14 mouse cellular contexts compared by ENCODE assay signal in genomic region chr10:62194043-62194442, GRCm38 (mm10). TPM values are rescaled to one million over a fixed set of nuclear protein-coding genes. Genes with fewer than 3 reads are reported as not detected.
DNase-seq lines count a peak whose midpoint lies in the region; ATAC-seq and TF ChIP-seq lines count a peak whose summit lies in the region.
"Had no signal": no experiment of that assay in that cellular context is flagged by ENCODE, and none has a peak within 500 bp of the region (broad histone marks: within the 10 kb centered on the region; RNA-seq: fewer than 3 reads in every experiment).

No protein-coding gene starts in this region.

- H3K27me3 ChIP-seq in hindbrain, embryonic 14.5 days (ENCODE audit: control insufficient read depth, insufficient read depth, low read length) = no peaks in the 10 kb centered on the region
- no peaks in the 10 kb centered on the region for H3K27me3 ChIP-seq in hindbrain, embryonic 11.5 days (ENCODE audit: control insufficient read depth, insufficient read depth, low read length)
- no peaks in the 10 kb centered on the region for H3K27me3 ChIP-seq in midbrain, embryonic 15.5 days (replicated peaks)
- H3K27me3 ChIP-seq in intestine, postnatal 0 days (replicated peaks; ENCODE audit: control insufficient read depth, insufficient read depth, low read length) = no peaks in the 10 kb centered on the region
- H3K27me3 ChIP-seq: embryonic facial prominence, embryonic 15.5 days; limb, embryonic 13.5 days had no signal

- no peaks in the 10 kb centered on the region for H3K36me3 ChIP-seq in hindbrain, embryonic 14.5 days (replicated peaks; ENCODE audit: control insufficient read depth, insufficient read depth)
- H3K36me3 ChIP-seq in hindbrain, embryonic 11.5 days (ENCODE audit: control insufficient read depth, insufficient read depth, low read length) = no peaks in the 10 kb centered on the region
- no peaks in the 10 kb centered on the region for H3K36me3 ChIP-seq in midbrain, embryonic 15.5 days (replicated peaks)
- peaks cover 20% of the 10 kb centered on the region for H3K36me3 ChIP-seq in intestine, postnatal 0 days (ENCODE audit: control insufficient read depth, insufficient read depth)
- H3K36me3 ChIP-seq: embryonic facial prominence, embryonic 15.5 days; limb, embryonic 13.5 days had no signal

- no peak for TF ChIP-seq POLR2A in brain, embryonic 14.5 days (IDR thresholded peaks at IDR 0.05; ENCODE audit: borderline replicate concordance, extremely low read depth, insufficient read depth, insufficient read length, poor library complexity, severe bottlenecking)

- 77% methylated on average over 6 of the region's 6 CpGs for WGBS in hindbrain, embryonic 14.5 days
- WGBS in hindbrain, embryonic 11.5 days = 87% methylated on average over 6 of the region's 6 CpGs
- 77% methylated on average over 6 of the region's 6 CpGs for WGBS in midbrain, embryonic 15.5 days
- WGBS in intestine, postnatal 0 days = 76% methylated on average over 6 of the region's 6 CpGs

- no peak for DNase-seq in hindbrain, embryonic 14.5 days (ENCODE audit: low spot score)
- DNase-seq in hindbrain, embryonic 11.5 days (ENCODE audit: low spot score) = no peak
- DNase-seq in brain, adult 2 months (ENCODE audit: low read depth, low spot score) = peak; percentile 37
- DNase-seq in brain, embryonic 14.5 days (ENCODE audit: low read depth) = peak; percentile 61
- no peak for DNase-seq in ovary, adult 18-20 months (ENCODE audit: low spot score)
- no peak for DNase-seq in lung, adult 18-20 months
- DNase-seq: kidney, postnatal 36 days; lung, postnatal 4 days; thymus, postnatal 25 days had no signal

- H3K4me2 ChIP-seq in hindbrain, embryonic 14.5 days (replicated peaks) = no peak overlapping the region
- H3K4me2 ChIP-seq in hindbrain, embryonic 11.5 days (replicated peaks; ENCODE audit: low read depth, low read length) = no peak overlapping the region
- no peak overlapping the region for H3K4me2 ChIP-seq in midbrain, embryonic 15.5 days
- H3K4me2 ChIP-seq in intestine, postnatal 0 days (replicated peaks; ENCODE audit: low read depth) = no peak overlapping the region
- H3K4me2 ChIP-seq: embryonic facial prominence, embryonic 15.5 days; limb, embryonic 13.5 days had no signal

- H3K4me1 ChIP-seq in hindbrain, embryonic 14.5 days (replicated peaks; ENCODE audit: control insufficient read depth, insufficient read depth, low read length) = no peaks in the 10 kb centered on the region
- H3K4me1 ChIP-seq in hindbrain, embryonic 11.5 days (replicated peaks; ENCODE audit: control insufficient read depth, insufficient read depth, low read length) = no peaks in the 10 kb centered on the region
- 0 out of 2 replicates have a peak, but pooled peaks cover 7% of the 10 kb centered on the region for H3K4me1 ChIP-seq in midbrain, embryonic 15.5 days
- peaks cover 4% of the 10 kb centered on the region; the same call in 1 of the 2 replicates for H3K4me1 ChIP-seq in intestine, postnatal 0 days (replicated peaks; ENCODE audit: control insufficient read depth, insufficient read depth, low read length)

- TF ChIP-seq CTCF in brain, embryonic 14.5 days (IDR thresholded peaks at IDR 0.05; ENCODE audit: borderline replicate concordance, extremely low read depth, insufficient read depth, insufficient read length) = no peak
- no peak for TF ChIP-seq CTCF in intestine, postnatal 0 days (IDR thresholded peaks at IDR 0.05; ENCODE audit: low read depth)

- no peak overlapping the region for H3K4me3 ChIP-seq in hindbrain, embryonic 14.5 days (replicated peaks; ENCODE audit: low read length)
- no peak overlapping the region for H3K4me3 ChIP-seq in hindbrain, embryonic 11.5 days (ENCODE audit: low read depth, low read length)
- H3K4me3 ChIP-seq in midbrain, embryonic 15.5 days = no peak overlapping the region
- no peak overlapping the region for H3K4me3 ChIP-seq in intestine, postnatal 0 days (ENCODE audit: low read depth, low read length)
- H3K4me3 ChIP-seq: embryonic facial prominence, embryonic 15.5 days; limb, embryonic 13.5 days had no signal

- H3K9ac ChIP-seq in hindbrain, embryonic 14.5 days = no peak overlapping the region
- H3K9ac ChIP-seq in hindbrain, embryonic 11.5 days (ENCODE audit: low read depth, low read length) = no peak overlapping the region
- no peak overlapping the region for H3K9ac ChIP-seq in midbrain, embryonic 15.5 days
- no peak overlapping the region for H3K9ac ChIP-seq in intestine, postnatal 0 days (ENCODE audit: low read depth, low read length)
- H3K9ac ChIP-seq: embryonic facial prominence, embryonic 15.5 days; limb, embryonic 13.5 days had no signal

- ATAC-seq in hindbrain, embryonic 14.5 days (ENCODE audit: low FRiP score) = peak; percentile 16; the same call in 1 of the 2 replicates
- ATAC-seq in hindbrain, embryonic 11.5 days (ENCODE audit: low FRiP score) = no peak
- peak; percentile 45 for ATAC-seq in midbrain, embryonic 15.5 days (replicated peaks)
- no peak for ATAC-seq in intestine, postnatal 0 days
- ATAC-seq: activated CD4-positive, CD25-positive, alpha-beta regulatory T cell, adult 4 months had no signal

- H3K27ac ChIP-seq in hindbrain, embryonic 14.5 days = peak overlapping the region; percentile 60; the same call in 1 of the 2 replicates
- no peak overlapping the region for H3K27ac ChIP-seq in hindbrain, embryonic 11.5 days (ENCODE audit: low read depth, low read length)
- peak overlapping the region; percentile 27; the same call in 1 of the 2 replicates for H3K27ac ChIP-seq in midbrain, embryonic 15.5 days
- no peak overlapping the region for H3K27ac ChIP-seq in intestine, postnatal 0 days (ENCODE audit: low read depth, low read length)
- H3K27ac ChIP-seq: embryonic facial prominence, embryonic 15.5 days; limb, embryonic 13.5 days had no signal

- no peaks in the 10 kb centered on the region for H3K9me3 ChIP-seq in hindbrain, embryonic 14.5 days (ENCODE audit: control insufficient read depth, low read length)
- no peaks in the 10 kb centered on the region for H3K9me3 ChIP-seq in hindbrain, embryonic 11.5 days (ENCODE audit: control insufficient read depth, low read length)
- no peaks in the 10 kb centered on the region for H3K9me3 ChIP-seq in midbrain, embryonic 15.5 days
- H3K9me3 ChIP-seq in intestine, postnatal 0 days (ENCODE audit: control insufficient read depth) = no peaks in the 10 kb centered on the region
- H3K9me3 ChIP-seq: embryonic facial prominence, embryonic 15.5 days; limb, embryonic 13.5 days had no signal

RNA-seq across cellular contexts. Expression of gene Tspan15, which starts 37.0 kb away (rescaled TPM):
- 14.5 and 14.6 TPM in 2 replicates for polyA plus RNA-seq in hindbrain, embryonic 14.5 days (2014; fragmentation: Nextera tagmentation; extraction: Ambion mirVana)
- 9.2 and 11.0 TPM in 2 replicates for polyA plus RNA-seq in hindbrain, embryonic 11.5 days (2014; fragmentation: Nextera tagmentation; extraction: Ambion mirVana)
- polyA plus RNA-seq in brain, embryonic 14.5 days (2012; rRNA removed) = 18.6 and 19.0 TPM in 2 replicates
- polyA plus RNA-seq in midbrain, embryonic 15.5 days (2015; fragmentation: Nextera tagmentation; extraction: Ambion mirVana) = 21.1 and 23.4 TPM in 2 replicates
- 96.8 and 100 TPM in 2 replicates for polyA plus RNA-seq in intestine, postnatal 0 days (2015; fragmentation: Nextera tagmentation; extraction: Ambion mirVana)

RNA-seq across cellular contexts. Expression of gene Fam241b, which starts 50.3 kb away (rescaled TPM):
- 41.6 TPM in 2 replicates for polyA plus RNA-seq in hindbrain, embryonic 14.5 days (2014; fragmentation: Nextera tagmentation; extraction: Ambion mirVana)
- 6.7 and 7.2 TPM in 2 replicates for polyA plus RNA-seq in hindbrain, embryonic 11.5 days (2014; fragmentation: Nextera tagmentation; extraction: Ambion mirVana)
- 72.0 and 92.8 TPM in 2 replicates for polyA plus RNA-seq in brain, embryonic 14.5 days (2012; rRNA removed)
- polyA plus RNA-seq in midbrain, embryonic 15.5 days (2015; fragmentation: Nextera tagmentation; extraction: Ambion mirVana) = 194 and 204 TPM in 2 replicates
- polyA plus RNA-seq in intestine, postnatal 0 days (2015; fragmentation: Nextera tagmentation; extraction: Ambion mirVana) = 46.2 and 47.3 TPM in 2 replicates

RNA-seq across cellular contexts. Expression of gene Tacr2, which starts 58.2 kb away (rescaled TPM):
- polyA plus RNA-seq in hindbrain, embryonic 14.5 days (2014; fragmentation: Nextera tagmentation; extraction: Ambion mirVana) = 0.12 and 0.19 TPM in 2 replicates
- polyA plus RNA-seq in hindbrain, embryonic 11.5 days (2014; fragmentation: Nextera tagmentation; extraction: Ambion mirVana) = not detected in 2 replicates
- not detected in 2 replicates for polyA plus RNA-seq in brain, embryonic 14.5 days (2012; rRNA removed)
- not detected in 2 replicates for polyA plus RNA-seq in midbrain, embryonic 15.5 days (2015; fragmentation: Nextera tagmentation; extraction: Ambion mirVana)
- polyA plus RNA-seq in intestine, postnatal 0 days (2015; fragmentation: Nextera tagmentation; extraction: Ambion mirVana) = 0.31 and 0.90 TPM in 2 replicates
- polyA plus RNA-seq: activated CD4-positive, CD25-positive, alpha-beta regulatory T cell, adult 4 months; embryonic facial prominence, embryonic 15.5 days; limb, embryonic 13.5 days had no signal

Comparison
In these comparisons a context has a peak if more than half of its experiments do, and no peak if none do; other contexts are left out.
1. ATAC-seq: peak in hindbrain, embryonic 14.5 days (single experiment) and midbrain, embryonic 15.5 days (single experiment); none in hindbrain, embryonic 11.5 days (single experiment) and intestine, postnatal 0 days (single experiment).
2. H3K27ac ChIP-seq: peak in hindbrain, embryonic 14.5 days (single experiment) and midbrain, embryonic 15.5 days (single experiment); none in hindbrain, embryonic 11.5 days (single experiment) and intestine, postnatal 0 days (single experiment).
3. DNase-seq: peak in brain, adult 2 months (single experiment) and brain, embryonic 14.5 days (single experiment); none in hindbrain, embryonic 14.5 days (single experiment), hindbrain, embryonic 11.5 days (single experiment), ovary, adult 18-20 months (single experiment) and lung, adult 18-20 months (0 of 2).